Mouse (Mus musculus) forebrain, postnatal 0 days (tissue): ENCODE measurements around the gene Cep290. TPM values are rescaled to one million over a fixed set of nuclear protein-coding genes. Genes with fewer than 3 reads are reported as not detected.
A peak's percentile ranks its signal among the peaks of the same experiment; 100 is the strongest.
"Not testable (repeated sequence)": the region's sequence is repeated elsewhere in the genome, so short reads cannot be mapped to it uniquely, and the experiment has no call there.

Experiments used
- ATAC-seq: fragments of 200-750 bp; cut with Nextera tagmentation; 2 replicates; pipeline ENCODE4 v1.8.0; 2017; ENCODE audit warnings: mild to moderate bottlenecking, moderate library complexity
- DNase-seq: peaks from one replicate; pipeline ENCODE4 v3.0.0-alpha.2; 2015
- H3K27ac ChIP-seq: fragments of 300-500 bp; sonication (generic); 2 replicates; pipeline ENCODE4 v1.5.1; 2014; ENCODE audit warnings: low read depth, mild to moderate bottlenecking, antibody characterized with exemption, low read length, moderate library complexity, mixed read lengths
- H3K27me3 ChIP-seq: fragments of 300-500 bp; sonication (generic); 2 replicates; pipeline ENCODE4 v1.6.1; 2014; ENCODE audit warnings: mild to moderate bottlenecking, low read length, mixed read lengths; ENCODE audit not compliant: insufficient read depth
- H3K36me3 ChIP-seq: fragments of 300-500 bp; sonication (generic); 2 replicates; pipeline ENCODE4 v1.6.1; 2014; ENCODE audit warnings: mild to moderate bottlenecking, moderate library complexity; ENCODE audit not compliant: insufficient read depth
- H3K4me1 ChIP-seq: fragments of 300-500 bp; sonication (generic); 2 replicates; pipeline ENCODE4 v1.6.1; 2014; ENCODE audit warnings: antibody characterized with exemption; ENCODE audit not compliant: insufficient read depth
- H3K4me2 ChIP-seq: fragments of 300-500 bp; sonication (generic); 2 replicates; pipeline ENCODE4 v1.6.1; 2014; ENCODE audit warnings: low read depth, mild to moderate bottlenecking, moderate library complexity
- H3K4me3 ChIP-seq: fragments of 300-500 bp; sonication (generic); 2 replicates; pipeline ENCODE4 v1.5.1; 2014; ENCODE audit warnings: low read depth, low read length, mixed read lengths
- H3K9ac ChIP-seq: fragments of 300-500 bp; sonication (generic); 2 replicates; pipeline ENCODE4 v1.6.1; 2014; ENCODE audit warnings: mild to moderate bottlenecking
- H3K9me3 ChIP-seq: fragments of 300-500 bp; sonication (generic); 2 replicates; pipeline ENCODE4 v1.6.1; 2016; ENCODE audit warnings: low read length
- CTCF ChIP-seq: sonication (generic); IDR thresholded peaks from 2 replicates; pipeline ENCODE4 v1.5.1; 2016; ENCODE audit warnings: antibody characterized with exemption, control low read depth, low read depth
- WGBS: fragments of 180-500 bp; shearing (Covaris S2); extraction: QIAGEN DNeasy Blood & Tissue Kit; methylation state at CpG from one replicate; pipeline ENCODE4 v1.1.7; 2014; 5-methylcytosine and 5-hydroxymethylcytosine counted together
- polyA plus RNA-seq: library from polyadenylated mRNA; unstranded; fragments of >200 nt; fragmentation: Nextera tagmentation; extraction: Ambion mirVana; gene quantifications from 2 replicates; pipeline ENCODE4 v1.2.1, GENCODE M21; 2015
- total RNA-seq: library from RNA; depleted of rRNA; stranded (reverse); fragments of >200 nt; gene quantifications from 2 replicates; pipeline ENCODE4 v1.2.3, GENCODE M21; 2014

The Cep290 gene
- total and polyA plus RNA-seq, 2 experiments from 2014 or later = 4.0 to 8.0 TPM

DNA sequence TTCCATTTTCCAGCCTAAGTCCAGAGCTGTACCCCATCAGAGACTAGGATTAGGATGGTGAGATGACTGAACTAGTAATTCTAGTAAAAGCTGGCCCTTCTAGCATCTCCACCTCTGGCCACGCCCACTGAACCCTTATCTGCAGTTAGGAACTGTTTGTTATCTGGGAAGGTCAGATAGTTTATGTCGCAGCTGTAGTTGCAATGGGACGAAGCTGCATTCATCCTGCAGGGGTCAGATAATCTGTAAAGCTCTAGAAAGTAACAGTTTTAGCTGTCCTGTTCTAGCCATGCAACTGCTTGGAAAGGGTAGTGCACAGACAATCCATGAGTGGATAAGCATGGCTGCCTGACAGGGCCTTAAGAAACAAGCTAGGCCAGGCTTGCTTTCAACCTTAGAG lies 11.0 kb downstream of the Cep290 start:
- TF ChIP-seq CTCF = no peak
- no peaks in the 10 kb centered on the region for H3K27me3 ChIP-seq
- H3K9ac ChIP-seq = no peak overlapping the region
- H3K4me1 ChIP-seq = no peaks in the 10 kb centered on the region
- DNase-seq (no peak), ATAC-seq (no peak)
- H3K9me3 ChIP-seq = no peaks in the 10 kb centered on the region
- no peak overlapping the region for H3K4me3 ChIP-seq
- no peak overlapping the region for H3K4me2 ChIP-seq
- H3K36me3 ChIP-seq = peaks cover 20% of the 10 kb centered on the region; the same call in 1 of the 2 replicates
- WGBS = 87% methylated on average over 3 of the region's 3 CpGs
- no peak overlapping the region for H3K27ac ChIP-seq

- H3K9ac ChIP-seq = no peak overlapping the region
- H3K27ac ChIP-seq = no peak overlapping the region
- no peaks in the 10 kb centered on the region for H3K27me3 ChIP-seq
- no peak for ATAC-seq
- H3K4me2 ChIP-seq = no peak overlapping the region
- no peak for TF ChIP-seq CTCF
- no peaks in the 10 kb centered on the region for H3K9me3 ChIP-seq
- no peak overlapping the region for H3K4me3 ChIP-seq
- no peak for DNase-seq
- no peaks in the 10 kb centered on the region for H3K4me1 ChIP-seq
- 78% methylated on average over 1 of the region's 1 CpGs for WGBS
- peaks cover 12% of the 10 kb centered on the region for H3K36me3 ChIP-seq
These were observed 20.8 kb downstream of the Cep290 start for GRCm38 (mm10) chr10:100508170-100508569.

- H3K4me2 ChIP-seq = no peak overlapping the region
- no peak overlapping the region for H3K27ac ChIP-seq
- H3K36me3 ChIP-seq = 0 out of 2 replicates have a peak, but pooled peaks cover 8% of the 10 kb centered on the region
- ATAC-seq = no peak
- TF ChIP-seq CTCF = no peak
- no peak overlapping the region for H3K9ac ChIP-seq
- no peaks in the 10 kb centered on the region for H3K9me3 ChIP-seq
- no peak overlapping the region for H3K4me3 ChIP-seq
- no peaks in the 10 kb centered on the region for H3K27me3 ChIP-seq
- no peaks in the 10 kb centered on the region for H3K4me1 ChIP-seq
- no peak for DNase-seq
- 81% methylated on average over 4 of the region's 4 CpGs for WGBS
These were observed 34.3 kb downstream of the Cep290 start for GRCm38 (mm10) chr10:100521617-100522016.

GRCm38 (mm10) chr10:100522330-100522729 lies 35.0 kb downstream of the Cep290 start:
- TF ChIP-seq CTCF = no peak
- no peaks in the 10 kb centered on the region for H3K4me1 ChIP-seq
- WGBS = 56% methylated on average over 9 of the region's 9 CpGs

DNA sequence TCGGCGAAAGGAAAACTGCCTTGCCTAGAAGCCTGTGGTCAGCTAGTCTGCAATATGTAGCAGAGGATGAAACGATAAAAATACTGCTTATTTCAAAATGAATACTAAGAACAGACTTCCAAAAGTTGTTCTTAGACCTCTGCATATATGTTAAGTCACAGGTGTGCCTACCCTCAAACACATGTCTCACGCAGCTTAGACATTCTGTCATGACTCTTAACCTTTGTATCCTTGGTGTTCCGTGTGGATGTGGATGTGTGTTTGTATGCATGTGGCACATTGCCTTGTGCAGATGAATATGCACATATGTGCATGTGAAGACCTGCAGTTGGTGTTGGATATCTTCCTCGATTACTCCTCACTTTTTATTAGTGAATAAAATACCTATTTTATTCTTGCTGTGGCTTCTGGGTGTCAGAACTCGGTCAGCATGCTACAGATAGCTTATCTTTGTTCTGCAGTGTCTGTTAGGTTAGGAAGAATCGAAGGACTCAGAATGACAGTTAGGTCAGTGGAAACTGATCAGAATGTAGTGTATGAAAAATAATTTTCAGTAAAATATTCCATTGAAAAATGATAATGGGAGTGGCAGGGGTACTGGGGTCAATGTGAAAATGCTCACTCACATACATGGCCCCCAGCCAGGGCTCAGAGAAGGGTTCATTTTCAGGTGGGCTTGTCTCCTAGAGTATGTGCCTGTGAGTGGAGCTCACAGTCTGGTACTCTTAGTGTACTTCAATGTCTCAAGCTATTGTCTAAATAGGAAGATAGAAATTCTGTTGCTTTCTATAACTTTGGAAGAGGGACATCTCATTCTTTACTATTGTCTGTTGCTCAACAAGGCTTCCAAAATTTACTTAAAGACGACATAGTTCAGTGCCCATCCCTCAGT lies 37.4 kb downstream of the Cep290 start:
- Histone ChIP-seq H3K4me2 (no peak overlapping the region), H3K9ac (no peak overlapping the region), H3K9me3 (no peaks in the 10 kb centered on the region), H3K36me3 (0 out of 2 replicates have a peak, but pooled peaks cover 4% of the 10 kb centered on the region), H3K4me3 (no peak overlapping the region), H3K27ac (no peak overlapping the region), H3K27me3 (no peaks in the 10 kb centered on the region), H3K4me1 (no peaks in the 10 kb centered on the region)
- 92% methylated on average over 9 of the region's 9 CpGs for WGBS
- no peak for TF ChIP-seq CTCF
- DNase-seq = no peak
- no peak for ATAC-seq

More at GRCm38 (mm10) chr10:100522330-100522729, 35.0 kb downstream of the Cep290 start:
- Histone ChIP-seq H3K9me3 (no peaks in the 10 kb centered on the region), H3K36me3 (0 out of 2 replicates have a peak, but pooled peaks cover 8% of the 10 kb centered on the region), H3K4me2 (no peak overlapping the region), H3K9ac (no peak overlapping the region), H3K4me3 (no peak overlapping the region), H3K27me3 (no peaks in the 10 kb centered on the region), H3K27ac (no peak overlapping the region)
- no peak for ATAC-seq
- no peak for DNase-seq

- Histone ChIP-seq H3K4me1 (no peaks in the 10 kb centered on the region), H3K4me2 (no peak overlapping the region), H3K36me3 (peaks cover 4% of the 10 kb centered on the region; the same call in 1 of the 2 replicates), H3K4me3 (no peak overlapping the region), H3K9ac (no peak overlapping the region), H3K27ac (0 out of 2 replicates have a peak overlapping the region, but pooled peaks have one; percentile 29), H3K27me3 (no peaks in the 10 kb centered on the region), H3K9me3 (no peaks in the 10 kb centered on the region)
- DNase-seq (peak; percentile 6), ATAC-seq (peak; percentile 76)
- 46% methylated on average over 3 of the region's 3 CpGs for WGBS
- no peak for TF ChIP-seq CTCF
These were observed 69.3 kb downstream of the Cep290 start for GRCm38 (mm10) chr10:100556566-100557175.

DNA sequence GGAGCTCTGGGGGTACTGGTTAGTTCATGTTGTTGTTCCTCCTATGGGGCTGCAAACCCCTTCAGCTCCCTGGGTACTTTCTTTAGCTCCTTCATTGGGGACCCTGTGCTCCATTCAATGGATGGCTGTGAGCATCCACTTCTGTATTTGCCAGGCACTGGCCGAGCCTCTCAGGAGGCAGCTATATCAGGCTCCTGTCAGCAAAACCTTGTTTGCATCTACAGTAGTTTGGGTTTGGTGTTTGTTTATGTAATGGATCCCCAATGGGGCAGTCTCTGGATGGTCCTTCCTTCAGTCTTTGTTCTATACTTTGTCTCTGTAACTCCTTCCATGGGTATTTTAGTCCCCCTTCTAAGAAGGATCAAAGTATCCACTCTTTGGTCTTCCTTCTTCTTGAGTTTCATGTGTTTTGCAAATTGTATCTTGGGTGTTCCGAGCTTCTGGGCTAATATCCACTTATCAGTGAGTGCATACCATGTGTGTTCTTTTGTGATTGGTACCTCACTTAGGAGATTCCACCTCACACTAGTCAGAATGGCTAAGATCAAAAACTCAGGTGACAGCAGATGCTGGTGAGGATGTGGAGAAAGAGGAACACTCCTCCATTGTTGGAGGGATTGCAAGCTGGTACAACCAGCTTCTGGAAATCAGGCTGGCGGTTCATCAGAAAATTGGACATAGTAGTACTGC lies 73.0 kb downstream of the Cep290 start:
- not testable (repeated sequence) for H3K9me3 ChIP-seq, H3K27me3 ChIP-seq, DNase-seq, H3K9ac ChIP-seq, H3K27ac ChIP-seq, H3K4me3 ChIP-seq, ATAC-seq, H3K4me2 ChIP-seq, H3K4me1 ChIP-seq
- H3K36me3 ChIP-seq = peaks cover 17% of the 10 kb centered on the region
- 94% methylated on average over 3 of the region's 3 CpGs for WGBS
